Mouse (Mus musculus) hindbrain, embryonic 14.5 days (tissue): ENCODE results near the gene Mt1. TPM values are rescaled to one million over a fixed set of nuclear protein-coding genes. Genes with fewer than 3 reads are reported as not detected.

Experiments
- ATAC-seq: fragments of 200-750 bp; cut with Nextera tagmentation; 2 replicates; pipeline ENCODE4 v1.8.0; 2017; ENCODE audit warnings: moderate number of reproducible peaks, mild to moderate bottlenecking, moderate TSS enrichment, moderate library complexity; ENCODE audit not compliant: low FRiP score
- DNase-seq: peaks from one replicate; pipeline ENCODE4 v3.0.0-alpha.2; 2015; ENCODE audit warnings: low spot score
- H3K27ac ChIP-seq: fragments of 300-500 bp; sonication (generic); 2 replicates; pipeline ENCODE4 v1.5.1; 2014; ENCODE audit warnings: mild to moderate bottlenecking, moderate library complexity
- H3K27me3 ChIP-seq: fragments of 300-500 bp; sonication (generic); 2 replicates; pipeline ENCODE4 v1.6.1; 2014; ENCODE audit warnings: mild to moderate bottlenecking, low read length, mixed read lengths; ENCODE audit not compliant: control insufficient read depth, insufficient read depth
- H3K36me3 ChIP-seq: fragments of 300-500 bp; sonication (generic); replicated peaks from 2 replicates; pipeline ENCODE4 v1.6.1; 2014; ENCODE audit not compliant: control insufficient read depth, insufficient read depth
- H3K4me1 ChIP-seq: fragments of 300-500 bp; sonication (generic); replicated peaks from 2 replicates; pipeline ENCODE4 v1.6.1; 2014; ENCODE audit warnings: antibody characterized with exemption, low read length, mixed read lengths; ENCODE audit not compliant: control insufficient read depth, insufficient read depth
- H3K4me2 ChIP-seq: fragments of 300-500 bp; sonication (generic); replicated peaks from 2 replicates; pipeline ENCODE4 v1.6.1; 2014; ENCODE audit warnings: mild to moderate bottlenecking, moderate library complexity
- H3K4me3 ChIP-seq: fragments of 300-500 bp; sonication (generic); replicated peaks from 2 replicates; pipeline ENCODE4 v1.5.1; 2014; ENCODE audit warnings: mild to moderate bottlenecking, low read length
- H3K9ac ChIP-seq: fragments of 300-500 bp; sonication (generic); 2 replicates; pipeline ENCODE4 v1.6.1; 2014
- H3K9me3 ChIP-seq: fragments of 300-500 bp; sonication (generic); 2 replicates; pipeline ENCODE4 v1.6.1; 2016; ENCODE audit warnings: low read length; ENCODE audit not compliant: control insufficient read depth
- WGBS: fragments of 180-500 bp; shearing (Covaris S2); extraction: QIAGEN DNeasy Blood & Tissue Kit; methylation state at CpG from one replicate; pipeline ENCODE4 v1.1.7; 2014; 5-methylcytosine and 5-hydroxymethylcytosine counted together
- polyA plus RNA-seq: library from polyadenylated mRNA; unstranded; fragments of >200 nt; fragmentation: Nextera tagmentation; extraction: Ambion mirVana; gene quantifications from 2 replicates; pipeline ENCODE4 v1.2.1, GENCODE M21; 2014

The Mt1 gene
- polyA plus RNA-seq, 1 experiment from 2014 or later, result 75.2 TPM

- peak overlapping the region; percentile 72 for H3K4me2 ChIP-seq
- H3K27ac ChIP-seq, result no peak overlapping the region
- no peak for DNase-seq
- 69% methylated on average over 6 of the region's 6 CpGs for WGBS
- ATAC-seq, result no peak
- no peaks in the 10 kb centered on the region for H3K36me3 ChIP-seq
- H3K4me1 ChIP-seq, result peaks cover 16% of the 10 kb centered on the region; the same call in 1 of the 2 replicates
- H3K9me3 ChIP-seq, result no peaks in the 10 kb centered on the region
- no peak overlapping the region for H3K9ac ChIP-seq
- no peaks in the 10 kb centered on the region for H3K27me3 ChIP-seq
- H3K4me3 ChIP-seq, result peak overlapping the region; percentile 60
Measured at GRCm38 (mm10) chr8:94213819-94214218, 34.9 kb downstream of the Mt1 start.

GRCm38 (mm10) chr8:94214252-94215173, 35.6 kb downstream of the Mt1 start, which contains the start of gene Nup93:
Nup93 (plus strand) TSS chr8:94214564.
- DNase-seq, result peak; percentile 96
- peak within 1 kb of the TSS; percentile 62 for H3K27ac ChIP-seq
- no peaks in the 10 kb centered on the region for H3K27me3 ChIP-seq
- H3K9ac ChIP-seq, result peak within 1 kb of the TSS; percentile 68
- no peaks in the 10 kb centered on the region for H3K36me3 ChIP-seq
- H3K4me2 ChIP-seq, result peak within 1 kb of the TSS; percentile 72
- ATAC-seq, result peak; percentile 98
- WGBS, result under 1% methylated on average over 68 of the region's 68 CpGs
- peak within 1 kb of the TSS; percentile 60 for H3K4me3 ChIP-seq
- no peaks in the 10 kb centered on the region for H3K9me3 ChIP-seq
- H3K4me1 ChIP-seq, result peaks cover 16% of the 10 kb centered on the region; the same call in 1 of the 2 replicates

GRCm38 (mm10) chr8:94227381-94227939, 48.6 kb downstream of the Mt1 start:
- Histone ChIP-seq H3K9me3 (no peaks in the 10 kb centered on the region), H3K4me2 (no peak overlapping the region), H3K27ac (no peak overlapping the region), H3K9ac (no peak overlapping the region), H3K27me3 (no peaks in the 10 kb centered on the region), H3K4me3 (no peak overlapping the region), H3K4me1 (no peaks in the 10 kb centered on the region), H3K36me3 (peaks cover 23% of the 10 kb centered on the region)
- DNase-seq (no peak), ATAC-seq (no peak)
- WGBS, result 88% methylated on average over 7 of the region's 7 CpGs

Other genes with a start within 250 kb of the Mt1 start
- 83.1 and 88.9 TPM in 2 replicates for gene Amfr, start 166.2 kb upstream of the Mt1 start, polyA plus RNA-seq
- gene Nudt21, start 142.1 kb upstream of the Mt1 start, polyA plus RNA-seq, result 95.1 and 96.8 TPM in 2 replicates
- gene Ogfod1, start 141.9 kb upstream of the Mt1 start, polyA plus RNA-seq, result 14.0 and 18.0 TPM in 2 replicates
- 19.7 and 20.6 TPM in 2 replicates for gene Bbs2, start 80.2 kb upstream of the Mt1 start, polyA plus RNA-seq
- gene Mt4, start 41.9 kb upstream of the Mt1 start, polyA plus RNA-seq, result not detected in 2 replicates
- gene Mt3, start 26.5 kb upstream of the Mt1 start, polyA plus RNA-seq, result 215 and 245 TPM in 2 replicates
- gene Mt2, start 6.4 kb upstream of the Mt1 start, polyA plus RNA-seq, result 15.7 and 16.9 TPM in 2 replicates
- gene Nup93, start 35.5 kb downstream of the Mt1 start, polyA plus RNA-seq, result 58.9 and 63.3 TPM in 2 replicates
- 0.07 TPM in 1 of 2 replicates, not detected in the other for gene Slc12a3, start 150.1 kb downstream of the Mt1 start, polyA plus RNA-seq
- gene Herpud1, start 207.4 kb downstream of the Mt1 start, polyA plus RNA-seq, result 66.6 and 79.8 TPM in 2 replicates